Mouse (Mus musculus): Measurements from ENCODE around the gene Tmem190. TPM values are rescaled to one million over a fixed set of nuclear protein-coding genes. Genes with fewer than 3 reads are reported as not detected.
"Not testable (repeated sequence)": the region's sequence is repeated elsewhere in the genome, so short reads cannot be mapped to it uniquely, and the experiment has no call there.

Gene Tmem190
- polyA plus RNA-seq, 1 experiment from 2014 or later: not detected

GRCm38 (mm10) chr7:4789436-4789935, 6.7 kb downstream of the Tmem190 start, which contains the start of gene Tmem238:
Gene Tmem238, minus strand, starts transcription at chr7:4789656.
- Histone ChIP-seq H3K9me3 (ENCODE audit: control insufficient read depth, low read length) (no peaks in the 10 kb centered on the region), H3K4me3 (ENCODE audit: control insufficient read depth in 1 of 2, insufficient read depth in 1 of 2, low read depth in 1 of 2, low read length in 2 of 2) (peak within 1 kb of the TSS; percentile 53 to 58), H3K9ac (ENCODE audit: low read length) (peak within 1 kb of the TSS; percentile 81), H3K4me2 (ENCODE audit: low read length) (peak within 1 kb of the TSS; percentile 89), H3K27ac (replicated peaks in 1 of 2; ENCODE audit: control insufficient read depth in 1 of 2, insufficient read depth in 1 of 2, low read depth in 2 of 2, low read length in 2 of 2) (peak within 1 kb of the TSS; percentile 23 to 61; a peak in 2 of 4 replicates), H3K27me3 (ENCODE audit: control insufficient read depth, insufficient read depth, low read length) (no peaks in the 10 kb centered on the region), H3K36me3 (ENCODE audit: control insufficient read depth, insufficient read depth, low read length) (peaks cover 11% of the 10 kb centered on the region), H3K4me1 (ENCODE audit: control insufficient read depth in 2 of 2, insufficient read depth in 2 of 2, low read length in 2 of 2) (peaks cover 8 to 11% of the 10 kb centered on the region in 2 experiments)
- WGBS: 8% methylated on average over 40 of the region's 40 CpGs
- ATAC-seq (ENCODE audit: insufficient number of reproducible peaks, insufficient read depth, low FRiP score, low read depth): no peak

DNA sequence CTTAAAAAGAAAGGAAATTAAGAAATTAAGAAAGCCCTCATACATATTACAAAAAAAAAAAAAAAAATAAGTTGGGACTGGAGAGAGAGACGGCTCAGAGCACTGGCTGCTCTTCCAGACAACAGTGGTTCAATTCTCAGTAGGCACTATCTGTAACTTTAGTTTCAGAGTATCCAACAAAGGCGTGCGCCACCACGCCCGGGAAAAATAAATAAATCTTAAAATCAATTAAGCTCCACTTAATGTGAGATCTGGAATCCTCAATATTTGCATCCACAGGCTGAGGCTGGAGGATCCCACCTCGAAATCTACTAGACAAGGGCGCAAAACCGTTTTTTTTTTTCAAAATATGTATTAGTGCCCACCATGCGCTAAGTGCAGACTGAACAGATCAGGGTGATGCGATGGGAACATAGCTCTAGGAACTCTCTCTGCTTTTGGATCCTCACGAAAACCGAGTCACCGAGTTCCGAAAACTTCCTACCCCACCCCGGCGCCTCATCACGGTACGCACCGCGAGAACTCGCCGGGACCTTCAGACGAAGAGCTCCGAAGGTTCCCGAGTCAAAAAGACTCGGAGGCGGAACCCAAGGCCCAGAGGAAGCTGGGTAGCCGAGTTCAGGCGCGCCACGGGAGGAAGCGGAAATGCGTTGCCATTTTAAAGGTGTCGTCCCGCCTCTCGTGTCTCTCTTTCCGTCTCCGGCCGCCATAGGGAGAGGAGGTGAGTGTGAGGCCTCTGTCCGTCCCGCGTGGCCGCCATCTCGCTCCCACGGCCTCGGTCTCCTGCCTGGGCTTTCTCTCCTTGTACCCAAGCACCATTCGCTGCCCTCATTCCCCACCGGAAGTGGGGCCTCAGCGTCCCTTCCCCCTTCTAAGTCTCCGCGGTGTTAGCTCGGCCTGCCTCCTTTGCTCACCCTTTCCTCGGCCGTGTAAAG, 9.8 kb downstream of the Tmem190 start, which contains the start of gene Rpl28:
Gene Rpl28 (plus strand): TSS at position 597 of the 935 bp plus-strand sequence.
- Histone ChIP-seq H3K27ac (replicated peaks in 1 of 2; ENCODE audit: control insufficient read depth in 1 of 2, insufficient read depth in 1 of 2, low read depth in 2 of 2, low read length in 2 of 2) (peak within 1 kb of the TSS; percentile 91 to 96), H3K4me2 (ENCODE audit: low read length) (peak within 1 kb of the TSS; percentile 90), H3K9me3 (ENCODE audit: control insufficient read depth, low read length) (no peaks in the 10 kb centered on the region), H3K4me1 (ENCODE audit: control insufficient read depth in 2 of 2, insufficient read depth in 2 of 2, low read length in 2 of 2) (peaks cover 8 to 11% of the 10 kb centered on the region in 2 experiments), H3K27me3 (ENCODE audit: control insufficient read depth, insufficient read depth, low read length) (no peaks in the 10 kb centered on the region), H3K4me3 (ENCODE audit: control insufficient read depth in 1 of 2, insufficient read depth in 1 of 2, low read depth in 1 of 2, low read length in 2 of 2) (peak within 1 kb of the TSS; percentile 61 to 89), H3K9ac (ENCODE audit: low read length) (peak within 1 kb of the TSS; percentile 98), H3K36me3 (ENCODE audit: control insufficient read depth, insufficient read depth, low read length) (peaks cover 40% of the 10 kb centered on the region)
- ATAC-seq (ENCODE audit: insufficient number of reproducible peaks, insufficient read depth, low FRiP score, low read depth): peak; percentile 88
- WGBS: 2% methylated on average over 53 of the region's 54 CpGs

GRCm38 (mm10) chr7:4793248-4793647, 10.5 kb downstream of the Tmem190 start:
- Histone ChIP-seq H3K4me3 (ENCODE audit: control insufficient read depth in 1 of 2, insufficient read depth in 1 of 2, low read depth in 1 of 2, low read length in 2 of 2) (peak overlapping the region; percentile 61 to 89), H3K36me3 (ENCODE audit: control insufficient read depth, insufficient read depth, low read length) (peaks cover 43% of the 10 kb centered on the region), H3K9ac (ENCODE audit: low read length) (peak overlapping the region; percentile 98), H3K4me1 (ENCODE audit: control insufficient read depth in 2 of 2, insufficient read depth in 2 of 2, low read length in 2 of 2) (peaks cover 7 to 11% of the 10 kb centered on the region in 2 experiments), H3K27ac (replicated peaks in 1 of 2; ENCODE audit: control insufficient read depth in 1 of 2, insufficient read depth in 1 of 2, low read depth in 2 of 2, low read length in 2 of 2) (peak overlapping the region; percentile 66 to 90), H3K4me2 (ENCODE audit: low read length) (peak overlapping the region; percentile 90)
- under 1% methylated on average over 31 of the region's 31 CpGs for WGBS
- not testable (repeated sequence) for H3K27me3 ChIP-seq (ENCODE audit: control insufficient read depth, insufficient read depth, low read length); H3K9me3 ChIP-seq (ENCODE audit: control insufficient read depth, low read length); ATAC-seq (ENCODE audit: insufficient number of reproducible peaks, insufficient read depth, low FRiP score, low read depth)

DNA sequence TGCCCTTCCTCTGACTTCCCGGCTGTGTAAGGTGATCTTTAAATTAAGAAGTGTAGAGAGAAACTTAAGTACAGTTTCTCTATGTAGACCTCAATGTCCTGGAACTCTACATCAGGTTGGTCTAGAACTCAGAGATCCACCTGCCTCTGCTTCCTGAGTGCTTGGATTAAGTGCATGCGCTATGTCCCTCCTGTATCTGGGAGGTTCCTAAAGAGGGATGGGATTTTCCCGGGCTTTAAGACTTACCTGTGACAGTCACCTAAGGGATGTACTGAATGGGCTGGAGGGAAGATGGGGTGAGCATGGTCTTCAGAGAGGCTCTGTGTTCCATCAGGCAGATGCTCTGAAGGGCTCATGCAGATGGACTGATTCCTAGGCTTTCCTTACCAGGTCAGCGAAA, 10.9 kb downstream of the Tmem190 start:
- Histone ChIP-seq H3K4me2 (ENCODE audit: low read length) (peak overlapping the region; percentile 90), H3K4me1 (ENCODE audit: control insufficient read depth in 2 of 2, insufficient read depth in 2 of 2, low read length in 2 of 2) (peaks cover 3 to 7% of the 10 kb centered on the region in 2 experiments), H3K27me3 (ENCODE audit: control insufficient read depth, insufficient read depth, low read length) (no peaks in the 10 kb centered on the region), H3K9me3 (ENCODE audit: control insufficient read depth, low read length) (no peaks in the 10 kb centered on the region), H3K9ac (ENCODE audit: low read length) (peak overlapping the region; percentile 98), H3K27ac (replicated peaks in 1 of 2; ENCODE audit: control insufficient read depth in 1 of 2, insufficient read depth in 1 of 2, low read depth in 2 of 2, low read length in 2 of 2) (peak overlapping the region in 1 of 2 experiments; percentile 90; a peak in 1 of 4 replicates), H3K4me3 (ENCODE audit: control insufficient read depth in 1 of 2, insufficient read depth in 1 of 2, low read depth in 1 of 2, low read length in 2 of 2) (peak overlapping the region; percentile 61 to 89), H3K36me3 (ENCODE audit: control insufficient read depth, insufficient read depth, low read length) (peaks cover 43% of the 10 kb centered on the region)
- WGBS: 36% methylated on average over 4 of the region's 4 CpGs
- no peak for ATAC-seq (ENCODE audit: insufficient number of reproducible peaks, insufficient read depth, low FRiP score, low read depth)

- Histone ChIP-seq H3K27me3 (ENCODE audit: control insufficient read depth, insufficient read depth, low read length) (no peaks in the 10 kb centered on the region), H3K36me3 (ENCODE audit: control insufficient read depth, insufficient read depth, low read length) (peaks cover 43% of the 10 kb centered on the region), H3K9me3 (ENCODE audit: control insufficient read depth, low read length) (no peaks in the 10 kb centered on the region), H3K9ac (ENCODE audit: low read length) (peak overlapping the region; percentile 98; the same call in 1 of the 2 replicates), H3K4me3 (ENCODE audit: control insufficient read depth in 1 of 2, insufficient read depth in 1 of 2, low read depth in 1 of 2, low read length in 2 of 2) (no peak overlapping the region), H3K4me1 (ENCODE audit: control insufficient read depth in 2 of 2, insufficient read depth in 2 of 2, low read length in 2 of 2) (peaks cover 2 to 6% of the 10 kb centered on the region in 2 experiments; a peak in 3 of 4 replicates), H3K27ac (replicated peaks in 1 of 2; ENCODE audit: control insufficient read depth in 1 of 2, insufficient read depth in 1 of 2, low read depth in 2 of 2, low read length in 2 of 2) (no peak overlapping the region), H3K4me2 (ENCODE audit: low read length) (peak overlapping the region; percentile 90; the same call in 1 of the 2 replicates)
- WGBS: 83% methylated on average over 3 of the region's 3 CpGs
- ATAC-seq (ENCODE audit: insufficient number of reproducible peaks, insufficient read depth, low FRiP score, low read depth): no peak
Measured at GRCm38 (mm10) chr7:4794631-4795168, 12.0 kb downstream of the Tmem190 start.

- Histone ChIP-seq H3K9me3 (ENCODE audit: control insufficient read depth, low read length) (no peaks in the 10 kb centered on the region), H3K27me3 (ENCODE audit: control insufficient read depth, insufficient read depth, low read length) (no peaks in the 10 kb centered on the region), H3K27ac (replicated peaks in 1 of 2; ENCODE audit: control insufficient read depth in 1 of 2, insufficient read depth in 1 of 2, low read depth in 2 of 2, low read length in 2 of 2) (no peak overlapping the region), H3K36me3 (ENCODE audit: control insufficient read depth, insufficient read depth, low read length) (peaks cover 43% of the 10 kb centered on the region), H3K4me2 (ENCODE audit: low read length) (no peak overlapping the region), H3K4me1 (ENCODE audit: control insufficient read depth in 2 of 2, insufficient read depth in 2 of 2, low read length in 2 of 2) (peaks cover 2 to 6% of the 10 kb centered on the region in 2 experiments; a peak in 3 of 4 replicates), H3K4me3 (ENCODE audit: control insufficient read depth in 1 of 2, insufficient read depth in 1 of 2, low read depth in 1 of 2, low read length in 2 of 2) (no peak overlapping the region), H3K9ac (ENCODE audit: low read length) (no peak overlapping the region)
- 68% methylated on average over 7 of the region's 7 CpGs for WGBS
- no peak for ATAC-seq (ENCODE audit: insufficient number of reproducible peaks, insufficient read depth, low FRiP score, low read depth)
Measured at GRCm38 (mm10) chr7:4795767-4796433, 13.2 kb downstream of the Tmem190 start.

- Histone ChIP-seq H3K9ac (ENCODE audit: low read length) (no peak overlapping the region), H3K4me2 (ENCODE audit: low read length) (no peak overlapping the region), H3K4me3 (ENCODE audit: control insufficient read depth in 1 of 2, insufficient read depth in 1 of 2, low read depth in 1 of 2, low read length in 2 of 2) (no peak overlapping the region), H3K9me3 (ENCODE audit: control insufficient read depth, low read length) (no peaks in the 10 kb centered on the region), H3K4me1 (ENCODE audit: control insufficient read depth in 2 of 2, insufficient read depth in 2 of 2, low read length in 2 of 2) (no peaks in the 10 kb centered on the region), H3K27ac (replicated peaks in 1 of 2; ENCODE audit: control insufficient read depth in 1 of 2, insufficient read depth in 1 of 2, low read depth in 2 of 2, low read length in 2 of 2) (no peak overlapping the region), H3K27me3 (ENCODE audit: control insufficient read depth, insufficient read depth, low read length) (no peaks in the 10 kb centered on the region), H3K36me3 (ENCODE audit: control insufficient read depth, insufficient read depth, low read length) (peaks cover 41% of the 10 kb centered on the region)
- no peak for ATAC-seq (ENCODE audit: insufficient number of reproducible peaks, insufficient read depth, low FRiP score, low read depth)
Measured at GRCm38 (mm10) chr7:4802247-4802646, 19.5 kb downstream of the Tmem190 start.

Data from heart, embryonic 14.5 days (tissue).